Mouse (Mus musculus) kidney, postnatal 36 days (tissue): ENCODE measurements around the gene Hal.
"Not testable (repeated sequence)": the region's sequence is repeated elsewhere in the genome, so short reads cannot be mapped to it uniquely, and the experiment has no call there.

ENCODE experiments used
- DNase-seq, 2 experiments: peaks; one replicate each; pipeline ENCODE4 v3.0.0; 2021 to 2022; ENCODE audit warnings: mixed read lengths in 2 of 2

Gene Hal

GRCm38 (mm10) chr10:93518186-93518585 is 29.6 kb downstream of the Hal start:
- DNase-seq = no peak

GRCm38 (mm10) chr10:93518620-93519019 is 30.1 kb downstream of the Hal start:
- no peak for DNase-seq

- DNase-seq = no peak
Observed at GRCm38 (mm10) chr10:93519159-93519558, 30.6 kb downstream of the Hal start.

- DNase-seq = no peak
Observed at GRCm38 (mm10) chr10:93519756-93520155, 31.2 kb downstream of the Hal start.

GRCm38 (mm10) chr10:93520994-93521393 is 32.4 kb downstream of the Hal start:
- no peak for DNase-seq

- no peak for DNase-seq
Observed at GRCm38 (mm10) chr10:93525329-93525728, 36.8 kb downstream of the Hal start.

- peak; percentile 12 to 17 for DNase-seq
Observed at GRCm38 (mm10) chr10:93538287-93538686, 49.7 kb downstream of the Hal start.

GRCm38 (mm10) chr10:93538818-93539217 is 50.2 kb downstream of the Hal start:
- peak; percentile 12 to 32 for DNase-seq

- peak; percentile 85 to 91 for DNase-seq
Observed at GRCm38 (mm10) chr10:93539775-93540430, 51.3 kb downstream of the Hal start, which contains the start of gene Amdhd1. Gene Amdhd1, minus strand, starts transcription at chr10:93540033.

- peak; percentile 7 to 21 for DNase-seq
Observed at GRCm38 (mm10) chr10:93540431-93541210, 52.1 kb downstream of the Hal start, which contains the start of gene Ccdc38. Gene Ccdc38, plus strand, starts transcription at chr10:93540632.

- no peak for DNase-seq
Observed at GRCm38 (mm10) chr10:93541585-93541984, 53.0 kb downstream of the Hal start.

- DNase-seq = no peak
Observed at GRCm38 (mm10) chr10:93542356-93542755, 53.8 kb downstream of the Hal start.

GRCm38 (mm10) chr10:93543176-93543575 is 54.6 kb downstream of the Hal start:
- DNase-seq = peak; percentile 14 to 17

GRCm38 (mm10) chr10:93544172-93544571 is 55.6 kb downstream of the Hal start:
- no peak for DNase-seq

GRCm38 (mm10) chr10:93547741-93548270 is 59.2 kb downstream of the Hal start:
- no peak for DNase-seq

GRCm38 (mm10) chr10:93548991-93549390 is 60.4 kb downstream of the Hal start:
- DNase-seq = peak; percentile 80 to 90

GRCm38 (mm10) chr10:93549821-93550220 is 61.3 kb downstream of the Hal start:
- no peak for DNase-seq

GRCm38 (mm10) chr10:93552596-93552995 is 64.0 kb downstream of the Hal start:
- DNase-seq = no peak

GRCm38 (mm10) chr10:93557971-93558370 is 69.4 kb downstream of the Hal start:
- not testable (repeated sequence) for DNase-seq

- DNase-seq = no peak
Observed at GRCm38 (mm10) chr10:93559786-93560185, 71.2 kb downstream of the Hal start.

GRCm38 (mm10) chr10:93564518-93565090 is 76.0 kb downstream of the Hal start:
- no peak for DNase-seq

- DNase-seq = no peak
Observed at GRCm38 (mm10) chr10:93567066-93567465, 78.5 kb downstream of the Hal start.

- no peak for DNase-seq
Observed at GRCm38 (mm10) chr10:93567841-93568566, 79.4 kb downstream of the Hal start.
